Mouse (Mus musculus): ENCODE measurements around the gene Gm8947.

DNA sequence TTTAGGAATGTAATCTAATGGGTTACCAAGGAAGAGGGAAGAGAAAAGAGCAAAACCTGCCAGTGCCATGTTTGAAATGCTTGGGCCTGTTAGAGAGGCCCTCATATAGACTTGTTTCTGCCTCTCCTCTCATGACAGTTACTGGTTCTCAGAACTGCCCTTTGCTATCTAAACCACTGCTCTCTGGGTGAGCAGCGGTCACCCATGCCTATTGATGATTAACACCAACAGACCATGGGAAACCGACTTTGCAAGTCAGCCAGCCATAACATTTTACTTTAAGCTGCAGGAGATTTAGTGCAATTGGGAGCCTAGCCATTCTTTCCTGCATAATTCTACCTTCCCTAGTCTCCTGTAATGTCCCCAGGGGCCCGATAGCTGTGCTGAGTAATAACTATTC lies 24.2 kb downstream of the Gm8947 start:
- TF ChIP-seq GATA1 (IDR thresholded peaks at IDR 0.05; ENCODE audit: borderline replicate concordance, low read length) = no peak
- no peak for TF ChIP-seq TAL1 (conservative IDR thresholded peaks at IDR 0.05; ENCODE audit: low read depth, low read length)
- TF ChIP-seq CTCF (IDR thresholded peaks at IDR 0.05; ENCODE audit: low read depth, low read length) = no peak
- no peak for TF ChIP-seq GATA2 (IDR thresholded peaks at IDR 0.05; ENCODE audit: borderline replicate concordance, low read depth, low read length)

Measured in G1E (cell line).